Mouse (Mus musculus) gastrocnemius, postnatal 14 days (tissue): Measurements from ENCODE around the gene Habp4. TPM values are rescaled to one million over a fixed set of nuclear protein-coding genes. Genes with fewer than 3 reads are reported as not detected.

ENCODE experiments used
- DNase-seq: peaks from one replicate; pipeline ENCODE4 v3.0.0; 2021; ENCODE audit warnings: mixed read lengths
- intact Hi-C: fragments of 180-260 bp; cut with DNase I; formaldehyde crosslinking; loops from one replicate; pipeline ENCODE4 v1.15.1; 2025; ENCODE audit warnings: low total_unique reads
- total RNA-seq, 2 experiments: library from RNA; stranded (reverse); gene quantifications; 2 replicates each; pipeline ENCODE4 v1.2.3; 2021

The Habp4 gene
- total RNA-seq, 2 experiments from 2014 or later, result 19.6 to 24.4 TPM

GRCm38 (mm10) chr13:64214891-64215290 lies 53.3 kb downstream of the Habp4 start:
- intact Hi-C loops, result no loop called here
- no peak for DNase-seq

DNA sequence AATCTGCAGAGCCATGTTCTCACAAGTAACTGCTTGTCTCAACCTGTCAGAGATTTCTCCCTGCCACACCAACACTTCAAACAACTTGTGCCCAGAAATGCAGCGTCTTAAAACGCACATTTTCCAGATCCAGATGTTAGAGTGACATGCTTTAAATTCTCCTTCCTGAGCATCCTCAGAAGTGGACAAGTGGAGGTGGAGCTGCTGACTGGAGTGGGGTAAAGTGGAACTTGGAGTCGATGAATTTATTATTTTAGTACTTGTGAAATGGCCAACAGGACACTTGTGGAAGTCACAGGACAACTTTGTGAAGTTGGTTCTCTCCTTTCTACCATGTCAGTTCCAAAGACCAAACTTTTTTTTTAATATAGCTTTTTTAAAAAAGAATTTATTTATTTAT lies 64.1 kb downstream of the Habp4 start:
- no peak for DNase-seq

GRCm38 (mm10) chr13:64226725-64227124 lies 65.1 kb downstream of the Habp4 start:
- intact Hi-C loops, result no loop called here
- no peak for DNase-seq

More for the DNA sequence above, 64.1 kb downstream of the Habp4 start:
- intact Hi-C loops, result no loop called here

DNA sequence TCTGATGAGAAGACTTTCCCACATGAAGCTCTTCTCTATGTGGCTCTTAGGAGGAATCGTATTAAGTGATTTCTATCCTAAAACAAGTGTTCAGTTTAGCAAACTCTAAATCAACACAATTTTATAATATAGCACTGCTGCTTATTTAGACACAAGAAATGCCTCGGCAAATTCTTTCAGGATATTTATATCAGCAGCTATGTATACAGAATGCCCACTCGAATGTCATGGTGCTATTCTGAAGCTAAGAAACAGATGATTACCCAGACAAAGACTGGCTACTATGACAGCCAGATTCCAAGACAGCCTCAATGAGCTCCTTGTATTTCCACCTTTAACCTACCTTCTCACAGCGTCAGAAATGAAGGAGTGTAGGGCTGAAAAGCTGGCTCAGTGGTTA lies 71.5 kb downstream of the Habp4 start:
- intact Hi-C loops, result no loop called here

GRCm38 (mm10) chr13:64235062-64235715 lies 73.6 kb downstream of the Habp4 start:
- intact Hi-C loops, result no loop called here
- no peak for DNase-seq

More for the DNA sequence above, 71.5 kb downstream of the Habp4 start:
- no peak for DNase-seq

GRCm38 (mm10) chr13:64235777-64236176 lies 74.2 kb downstream of the Habp4 start:
- intact Hi-C loops, result no loop called here
- DNase-seq, result no peak

Other genes with a start within 250 kb of the Habp4 start
- gene Hsd17b3, start 72.6 kb upstream of the Habp4 start, total RNA-seq, result not detected
- 1 to 10 TPM; 1.5 to 1.6 TPM for gene Slc35d2, start 32.5 kb upstream of the Habp4 start, total RNA-seq
- gene Zfp367, start 8.6 kb upstream of the Habp4 start, total RNA-seq, result 10 to 100 TPM; 10.9 to 12.9 TPM
- 1 to 10 TPM; 4.0 to 4.4 TPM for gene Cdc14b, start 113.5 kb downstream of the Habp4 start, total RNA-seq
- 10 to 100 TPM; 27.8 to 31.9 TPM for gene Aaed1, start 150.9 kb downstream of the Habp4 start, total RNA-seq
- gene Ctsl, start 209.1 kb downstream of the Habp4 start, total RNA-seq, result 100 to 1,000 TPM; 132 to 141 TPM